Mouse (Mus musculus) regulatory T cell (primary cell): ENCODE measurements around the gene Fam213b.

Source experiments
- in situ Hi-C: fragments of 300-600 bp; cut with MboI, MseI; formaldehyde crosslinking; loops from one replicate; pipeline ENCODE4 v1.15.1; 2025; ENCODE audit warnings: high pct_unique_total_duplicates

Fam213b gene

GRCm38 (mm10) chr4:154925413-154925812, 26.5 kb upstream of the Fam213b start:
- in situ Hi-C loops = loop anchor here (10.0 kb wide), 1 partner anchor 559 kb away; no protein-coding TSS in a partner anchor

GRCm38 (mm10) chr4:154922931-154923330, 24.0 kb upstream of the Fam213b start:
- in situ Hi-C loops = loop anchor here (10.0 kb wide), 1 partner anchor 562 kb away; no protein-coding TSS in a partner anchor

- in situ Hi-C loops = loop anchor here (10.0 kb wide), 1 partner anchor 563 kb away; no protein-coding TSS in a partner anchor
Observed at GRCm38 (mm10) chr4:154922291-154922690, 23.4 kb upstream of the Fam213b start.

- in situ Hi-C loops = no loop called here
Observed at GRCm38 (mm10) chr4:154916662-154917061, 17.7 kb upstream of the Fam213b start.

- in situ Hi-C loops = no loop called here
Observed at GRCm38 (mm10) chr4:154915286-154915685, 16.4 kb upstream of the Fam213b start.

- in situ Hi-C loops = no loop called here
Observed at GRCm38 (mm10) chr4:154914707-154915106, 15.8 kb upstream of the Fam213b start.

GRCm38 (mm10) chr4:154914252-154914651, 15.3 kb upstream of the Fam213b start:
- in situ Hi-C loops = no loop called here

GRCm38 (mm10) chr4:154913845-154914244, 14.9 kb upstream of the Fam213b start:
- in situ Hi-C loops = no loop called here

- in situ Hi-C loops = no loop called here
Observed at GRCm38 (mm10) chr4:154911644-154912043, 12.7 kb upstream of the Fam213b start.

GRCm38 (mm10) chr4:154910606-154911522, 11.9 kb upstream of the Fam213b start:
- in situ Hi-C loops = no loop called here

GRCm38 (mm10) chr4:154908490-154908889, 9.6 kb upstream of the Fam213b start:
- in situ Hi-C loops = no loop called here

- in situ Hi-C loops = no loop called here
Observed at GRCm38 (mm10) chr4:154907833-154908232, 8.9 kb upstream of the Fam213b start.

GRCm38 (mm10) chr4:154904185-154905071, 5.5 kb upstream of the Fam213b start:
- in situ Hi-C loops = no loop called here

GRCm38 (mm10) chr4:154902371-154902770, 3.4 kb upstream of the Fam213b start:
- in situ Hi-C loops = no loop called here

- in situ Hi-C loops = no loop called here
Observed at GRCm38 (mm10) chr4:154897676-154898465, 1.1 kb downstream of the Fam213b start.

GRCm38 (mm10) chr4:154895549-154895948, 3.4 kb downstream of the Fam213b start:
- in situ Hi-C loops = no loop called here

- in situ Hi-C loops = no loop called here
Observed at GRCm38 (mm10) chr4:154890887-154891286, 8.0 kb downstream of the Fam213b start.

GRCm38 (mm10) chr4:154887593-154888250, 11.2 kb downstream of the Fam213b start:
- in situ Hi-C loops = no loop called here

- in situ Hi-C loops = no loop called here
Observed at GRCm38 (mm10) chr4:154886876-154887592, 11.9 kb downstream of the Fam213b start.

GRCm38 (mm10) chr4:154885416-154885815, 13.5 kb downstream of the Fam213b start:
- in situ Hi-C loops = no loop called here
